In the genomic region with DNA sequence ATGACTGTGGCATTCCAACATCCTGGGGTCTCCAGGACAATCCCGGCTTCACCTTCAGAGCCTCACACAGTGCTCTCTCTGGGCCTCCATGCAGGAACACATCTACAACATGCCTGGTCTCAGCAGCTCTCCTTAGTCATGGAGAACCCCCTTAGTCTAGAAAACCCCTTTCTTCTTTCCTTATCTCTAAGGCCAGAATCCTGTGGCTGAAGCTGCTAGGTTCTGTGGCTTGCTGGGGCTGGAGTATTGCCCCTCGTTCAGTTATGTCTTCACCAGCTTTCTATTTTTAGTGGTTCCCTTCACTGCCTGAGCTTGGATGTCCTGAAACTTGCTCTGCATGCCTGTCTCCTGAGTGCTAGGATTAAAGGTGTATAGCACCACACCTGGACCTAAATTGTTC, we compare ENCODE assay signal across 25 mouse cellular contexts. TPM values are rescaled to one million over a fixed set of nuclear protein-coding genes. Genes with fewer than 3 reads are reported as not detected.
DNase-seq lines count a peak whose midpoint lies in the region; ATAC-seq lines count a peak whose summit lies in the region.
"Had no signal": no experiment of that assay in that cellular context is flagged by ENCODE, and none has a peak within 500 bp of the region (broad histone marks: within the 10 kb centered on the region; RNA-seq: fewer than 3 reads in every experiment).

No protein-coding gene starts in this region.

- ATAC-seq in heart, embryonic 15.5 days (replicated peaks; ENCODE audit: insufficient number of reproducible peaks, insufficient read depth, low FRiP score, low read depth), result no peak
- peak; percentile 98 for ATAC-seq in common myeloid progenitor, adult 5-6 weeks (replicated peaks; ENCODE audit: low read depth, poor library complexity, severe bottlenecking)
- ATAC-seq in liver, embryonic 13.5 days (ENCODE audit: low read depth), result peak; percentile 85
- no peak for ATAC-seq in midbrain, embryonic 16.5 days
- ATAC-seq: hindbrain, postnatal 0 days had no signal

- no peaks in the 10 kb centered on the region for H3K9me3 ChIP-seq in heart, embryonic 15.5 days (replicated peaks)
- no peaks in the 10 kb centered on the region for H3K9me3 ChIP-seq in liver, embryonic 13.5 days (replicated peaks)
- H3K9me3 ChIP-seq in midbrain, embryonic 16.5 days (replicated peaks; ENCODE audit: control insufficient read depth, low read length, poor library complexity, severe bottlenecking), result no peaks in the 10 kb centered on the region
- H3K9me3 ChIP-seq: embryonic facial prominence, embryonic 15.5 days; forebrain, embryonic 10.5 days; hindbrain, embryonic 10.5 days; lung, embryonic 15.5 days; neural tube, embryonic 15.5 days; stomach, embryonic 15.5 days had no signal

- WGBS in heart, embryonic 15.5 days, result 48% methylated on average over 2 of the region's 2 CpGs
- WGBS in liver, embryonic 13.5 days (ENCODE audit: insufficient replicate concordance), result 22% methylated on average over 2 of the region's 2 CpGs
- 93% methylated on average over 2 of the region's 2 CpGs for WGBS in midbrain, embryonic 16.5 days

- intact Hi-C loops in left cerebral cortex, postnatal 10 days (cut with DNase I), result no loop called here

- H3K4me2 ChIP-seq in heart, embryonic 15.5 days, result no peak overlapping the region
- H3K4me2 ChIP-seq in liver, embryonic 13.5 days, result peak overlapping the region; percentile 23; the same call in 1 of the 2 replicates
- no peak overlapping the region for H3K4me2 ChIP-seq in midbrain, embryonic 16.5 days (ENCODE audit: low read length)
- H3K4me2 ChIP-seq: embryonic facial prominence, embryonic 15.5 days; limb, embryonic 13.5 days; lung, embryonic 15.5 days; neural tube, embryonic 15.5 days; stomach, embryonic 15.5 days had no signal

- no peak for DNase-seq in heart, adult 8-10 months (ENCODE audit: low spot score)
- DNase-seq in liver, embryonic 13.5 days, result peak; percentile 21
- no peak for DNase-seq in left cerebral cortex, postnatal 10 days (ENCODE audit: extremely low spot score in 1 of 2, low spot score in 2 of 2)
- DNase-seq in cerebellum, adult 9-11 months, result no peak
- DNase-seq: adrenal gland, adult 2 months; cerebellum, adult 9-10 months; gastrocnemius, adult 2 months; kidney, adult 11 months; lung, postnatal 4 days; midbrain, embryonic 14.5 days; right cerebral cortex, postnatal 14 days; thymus, adult 2 months had no signal

- H3K36me3 ChIP-seq in heart, embryonic 15.5 days, result no peaks in the 10 kb centered on the region
- H3K36me3 ChIP-seq in liver, embryonic 13.5 days, result no peaks in the 10 kb centered on the region
- H3K36me3 ChIP-seq in midbrain, embryonic 16.5 days (ENCODE audit: control insufficient read depth, insufficient read depth, low read length), result no peaks in the 10 kb centered on the region
- H3K36me3 ChIP-seq: embryonic facial prominence, embryonic 15.5 days; limb, embryonic 13.5 days; lung, embryonic 15.5 days; neural tube, embryonic 15.5 days had no signal

- H3K4me1 ChIP-seq in heart, embryonic 15.5 days (replicated peaks), result peaks cover 4% of the 10 kb centered on the region; the same call in 1 of the 2 replicates
- H3K4me1 ChIP-seq in liver, embryonic 13.5 days (replicated peaks), result peaks cover 23% of the 10 kb centered on the region
- H3K4me1 ChIP-seq in midbrain, embryonic 16.5 days (ENCODE audit: control insufficient read depth, insufficient read depth, low read length), result no peaks in the 10 kb centered on the region
- H3K4me1 ChIP-seq: embryonic facial prominence, embryonic 15.5 days; forebrain, embryonic 10.5 days; hindbrain, embryonic 10.5 days; limb, embryonic 13.5 days; lung, embryonic 15.5 days; neural tube, embryonic 15.5 days; stomach, embryonic 15.5 days had no signal

- no peak overlapping the region for H3K4me3 ChIP-seq in heart, embryonic 15.5 days
- H3K4me3 ChIP-seq in liver, embryonic 13.5 days (replicated peaks), result no peak overlapping the region
- no peak overlapping the region for H3K4me3 ChIP-seq in midbrain, embryonic 16.5 days (ENCODE audit: low read depth, low read length)
- H3K4me3 ChIP-seq: embryonic facial prominence, embryonic 15.5 days; forebrain, embryonic 10.5 days; gastrocnemius, adult 2 months; hindbrain, embryonic 10.5 days; limb, embryonic 13.5 days; lung, embryonic 15.5 days; myocyte; neural tube, embryonic 15.5 days; stomach, embryonic 15.5 days had no signal

- no peak overlapping the region for H3K9ac ChIP-seq in heart, embryonic 15.5 days
- no peak overlapping the region for H3K9ac ChIP-seq in liver, embryonic 13.5 days
- H3K9ac ChIP-seq in midbrain, embryonic 16.5 days (ENCODE audit: low read depth, low read length), result no peak overlapping the region
- H3K9ac ChIP-seq: embryonic facial prominence, embryonic 15.5 days; limb, embryonic 13.5 days; lung, embryonic 15.5 days; neural tube, embryonic 15.5 days; stomach, embryonic 15.5 days had no signal

- no peaks in the 10 kb centered on the region for H3K27me3 ChIP-seq in heart, embryonic 15.5 days
- no peaks in the 10 kb centered on the region for H3K27me3 ChIP-seq in liver, embryonic 13.5 days
- no peaks in the 10 kb centered on the region for H3K27me3 ChIP-seq in midbrain, embryonic 16.5 days (ENCODE audit: control insufficient read depth, insufficient read depth, low read depth, low read length)
- H3K27me3 ChIP-seq: embryonic facial prominence, embryonic 15.5 days; limb, embryonic 13.5 days; lung, embryonic 15.5 days; neural tube, embryonic 15.5 days; stomach, embryonic 15.5 days had no signal

- H3K27ac ChIP-seq in heart, embryonic 15.5 days, result peak overlapping the region; percentile 32
- peak overlapping the region; percentile 53 for H3K27ac ChIP-seq in liver, embryonic 13.5 days
- no peak overlapping the region for H3K27ac ChIP-seq in midbrain, embryonic 16.5 days (ENCODE audit: low read length)
- H3K27ac ChIP-seq: embryonic facial prominence, embryonic 15.5 days; forebrain, embryonic 10.5 days; gastrocnemius, adult 2 months; hindbrain, embryonic 10.5 days; hindbrain, postnatal 0 days; kidney, postnatal 0 days; limb, embryonic 13.5 days; lung, embryonic 15.5 days; neural tube, embryonic 15.5 days; stomach, embryonic 15.5 days had no signal

RNA-seq across cellular contexts. Expression of a gene that starts 56.2 kb away (rescaled TPM):
- polyA plus RNA-seq in heart, embryonic 15.5 days (2015; fragmentation: Nextera tagmentation; extraction: Ambion mirVana), result 5.9 and 8.8 TPM in 2 replicates
- 1 to 10 TPM; 4.8 to 6.8 (median 5.6) TPM for total RNA-seq in heart, adult 8-10 months (2022)
- total RNA-seq in common myeloid progenitor, adult 5-6 weeks (2017), result 1.4 and 2.4 TPM in 2 replicates
- polyA plus RNA-seq in liver, embryonic 13.5 days (2015; fragmentation: Nextera tagmentation; extraction: Ambion mirVana), result 0.99 and 1.3 TPM in 2 replicates
- total RNA-seq in left cerebral cortex, postnatal 10 days (2021), result 1 to 10 TPM; 7.6 to 8.2 TPM
- 3.6 and 3.9 TPM in 2 replicates for polyA plus RNA-seq in midbrain, embryonic 16.5 days (2015; fragmentation: Nextera tagmentation; extraction: Ambion mirVana)

Comparison
In these comparisons a context has a peak if more than half of its experiments do, and no peak if none do; other contexts are left out.
1. ATAC-seq: peak in common myeloid progenitor, adult 5-6 weeks (single experiment) and liver, embryonic 13.5 days (single experiment); none in heart, embryonic 15.5 days (single experiment) and midbrain, embryonic 16.5 days (single experiment).